Mouse (Mus musculus) frontal cortex, postnatal 14 days (tissue): ENCODE data around the gene Ush1g.
A peak's percentile ranks its signal among the peaks of the same experiment; 100 is the strongest.

Experiments used
- DNase-seq, 2 experiments: peaks; one replicate each; pipeline ENCODE4 v3.0.0; 2022; ENCODE audit warnings: low spot score in 2 of 2

The Ush1g gene

GRCm38 (mm10) chr11:115270148-115270861 is 51.5 kb downstream of the Ush1g start:
- DNase-seq: peak; percentile 70 to 84

- no peak for DNase-seq
Measured at GRCm38 (mm10) chr11:115269330-115270066, 52.3 kb downstream of the Ush1g start.

- no peak for DNase-seq
Measured at GRCm38 (mm10) chr11:115267958-115268357, 53.9 kb downstream of the Ush1g start.

GRCm38 (mm10) chr11:115267061-115267883 is 54.6 kb downstream of the Ush1g start, which contains the start of gene Grin2c:
TSS of gene Grin2c (minus strand) at chr11:115267243.
- no peak for DNase-seq

GRCm38 (mm10) chr11:115266400-115266778 is 55.5 kb downstream of the Ush1g start:
- DNase-seq: no peak

GRCm38 (mm10) chr11:115265771-115266399 is 56.0 kb downstream of the Ush1g start:
- no peak for DNase-seq
